ENCODE assay signal across 29 mouse cellular contexts in genomic region chr7:27428002-27428401, GRCm38 (mm10). TPM values are rescaled to one million over a fixed set of nuclear protein-coding genes. Genes with fewer than 3 reads are reported as not detected.
"Had no signal": no experiment of that assay in that cellular context is flagged by ENCODE, and none has a peak within 500 bp of the region (broad histone marks: within the 10 kb centered on the region; RNA-seq: fewer than 3 reads in every experiment).

No protein-coding gene starts in this region.

- H3K4me3 ChIP-seq: heart, adult 2 months; heart, embryonic 13.5 days; heart, embryonic 15.5 days; hindbrain, embryonic 12.5 days; kidney, embryonic 15.5 days; limb, embryonic 13.5 days; limb, embryonic 15.5 days; liver, embryonic 12.5 days had no signal

- ATAC-seq: intestine, embryonic 16.5 days; liver, embryonic 12.5 days had no signal

- H3K4me2 ChIP-seq: heart, embryonic 11.5 days; heart, embryonic 13.5 days; heart, embryonic 15.5 days; hindbrain, embryonic 12.5 days; hindbrain, embryonic 14.5 days; kidney, embryonic 15.5 days; limb, embryonic 13.5 days; limb, embryonic 15.5 days; liver, embryonic 12.5 days had no signal

- H3K27ac ChIP-seq: heart, adult 2 months; heart, embryonic 13.5 days; heart, embryonic 15.5 days; hindbrain, embryonic 12.5 days; hindbrain, embryonic 14.5 days; kidney, embryonic 15.5 days; kidney, postnatal 0 days; limb, embryonic 13.5 days; limb, embryonic 15.5 days; liver, embryonic 12.5 days; liver, embryonic 14.5 days had no signal

- H3K4me1 ChIP-seq: heart, embryonic 13.5 days; heart, embryonic 15.5 days; hindbrain, embryonic 12.5 days; limb, embryonic 13.5 days; limb, embryonic 15.5 days had no signal

- H3K9ac ChIP-seq: heart, embryonic 13.5 days; heart, embryonic 15.5 days; hindbrain, embryonic 12.5 days; hindbrain, embryonic 14.5 days; kidney, embryonic 15.5 days; limb, embryonic 13.5 days; limb, embryonic 15.5 days; liver, embryonic 12.5 days; liver, embryonic 14.5 days had no signal

- H3K27me3 ChIP-seq: limb, embryonic 15.5 days had no signal

- DNase-seq: gastrocnemius, postnatal 14 days; gastrocnemius, postnatal 36 days; heart, adult 11 months; heart, adult 2 months; heart, postnatal 14 days; heart, postnatal 36 days; kidney, adult 11 months; kidney, adult 2 months; kidney, adult 9 months; kidney, postnatal 14 days; kidney, postnatal 36 days; layer of hippocampus, adult 9-11 months; layer of hippocampus, postnatal 36 days had no signal

- H3K36me3 ChIP-seq: heart, embryonic 13.5 days; heart, embryonic 15.5 days; hindbrain, embryonic 12.5 days; kidney, embryonic 15.5 days; limb, embryonic 13.5 days; limb, embryonic 15.5 days; liver, embryonic 12.5 days had no signal

- H3K9me3 ChIP-seq: heart, embryonic 15.5 days; limb, embryonic 15.5 days had no signal

RNA-seq across cellular contexts. Expression of gene Sptbn4, which starts 19.5 kb away (rescaled TPM):
- total RNA-seq: gastrocnemius, adult 18-20 months; gastrocnemius, adult 8-10 months; hematopoietic stem cell, adult 5-6 weeks; liver, adult 2 months had no signal
